Mouse (Mus musculus) urinary bladder, postnatal 36 days (tissue): ENCODE results near the gene Ppp3ca.

Experiments
- DNase-seq, 2 experiments: peaks; one replicate each; pipeline ENCODE4 v3.0.0; 2022; ENCODE audit warnings: low spot score in 2 of 2, mixed read lengths in 1 of 2

Ppp3ca gene

DNA sequence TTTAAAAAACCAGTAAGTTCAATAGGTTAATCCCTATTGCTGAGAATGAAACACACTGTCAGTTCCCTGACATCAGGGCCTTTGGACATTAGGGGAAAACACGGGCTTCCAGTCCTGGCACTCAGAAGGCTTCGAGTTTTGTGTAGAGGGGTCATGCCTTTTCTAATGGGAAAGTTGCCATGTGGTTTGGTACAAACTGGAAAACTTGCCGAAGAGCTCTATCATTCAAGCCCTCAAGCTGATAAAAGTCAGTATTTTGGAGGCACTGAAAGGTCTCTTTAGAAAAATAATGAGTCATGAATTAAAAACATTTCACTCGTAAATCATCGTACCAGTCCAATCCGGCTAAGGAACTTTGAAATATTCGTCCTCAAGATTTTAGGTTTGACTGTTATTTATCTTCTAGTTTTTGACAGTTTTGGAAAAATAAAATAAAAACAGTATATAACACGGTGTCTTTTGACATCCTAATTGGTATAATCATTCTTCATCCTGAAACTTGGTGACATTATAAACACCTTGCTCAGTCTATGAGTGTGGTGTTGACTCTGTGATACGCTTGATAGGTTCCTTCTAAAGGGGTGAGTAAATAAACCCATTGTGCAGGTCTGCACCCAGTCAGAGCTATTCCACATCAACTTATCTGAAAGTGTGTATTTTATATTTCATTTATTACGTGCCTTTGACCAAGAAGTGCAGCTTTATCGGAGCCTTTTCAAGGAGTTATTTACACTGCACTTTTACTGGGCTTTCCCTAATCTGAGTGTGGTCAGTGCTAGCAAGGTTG lies 192.3 kb downstream of the Ppp3ca start:
- DNase-seq, result no peak

DNA sequence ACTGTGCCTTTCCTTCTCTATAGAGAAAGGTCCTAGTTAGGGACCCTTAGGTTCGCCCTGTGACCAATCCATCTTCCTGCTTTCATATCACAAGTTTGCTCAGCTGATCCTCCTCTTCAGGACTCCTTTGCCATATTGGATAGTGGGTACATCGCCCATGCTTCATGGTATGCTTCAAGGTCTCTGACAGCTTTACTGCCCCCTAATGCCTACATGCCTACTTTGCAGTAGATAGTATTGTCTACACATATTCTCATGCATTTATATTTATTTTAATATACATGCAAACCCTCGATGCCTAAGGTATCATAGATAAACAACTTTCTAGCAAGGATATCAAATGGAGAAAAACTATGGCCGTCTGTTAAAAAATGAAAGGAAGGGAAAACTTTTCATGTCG lies 193.2 kb downstream of the Ppp3ca start:
- no peak for DNase-seq

DNA sequence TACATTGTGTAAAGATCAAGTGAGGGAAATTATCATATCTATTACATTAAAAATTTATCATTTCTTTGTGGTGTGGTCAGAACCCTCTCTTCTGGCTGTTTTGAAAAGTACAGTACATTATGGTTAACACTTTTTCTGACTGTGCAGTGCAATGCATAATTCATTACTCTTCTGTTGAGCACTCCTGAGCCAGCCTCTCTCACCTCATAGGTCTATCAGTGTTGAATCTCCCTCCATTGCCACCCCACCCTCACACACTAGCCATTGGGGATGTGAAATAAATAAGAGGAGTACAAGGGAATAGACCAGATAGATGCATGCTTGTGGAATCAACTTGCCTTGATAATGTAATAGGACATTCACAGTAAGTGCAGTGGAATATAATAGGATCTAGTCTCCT lies 194.4 kb downstream of the Ppp3ca start:
- no peak for DNase-seq

DNA sequence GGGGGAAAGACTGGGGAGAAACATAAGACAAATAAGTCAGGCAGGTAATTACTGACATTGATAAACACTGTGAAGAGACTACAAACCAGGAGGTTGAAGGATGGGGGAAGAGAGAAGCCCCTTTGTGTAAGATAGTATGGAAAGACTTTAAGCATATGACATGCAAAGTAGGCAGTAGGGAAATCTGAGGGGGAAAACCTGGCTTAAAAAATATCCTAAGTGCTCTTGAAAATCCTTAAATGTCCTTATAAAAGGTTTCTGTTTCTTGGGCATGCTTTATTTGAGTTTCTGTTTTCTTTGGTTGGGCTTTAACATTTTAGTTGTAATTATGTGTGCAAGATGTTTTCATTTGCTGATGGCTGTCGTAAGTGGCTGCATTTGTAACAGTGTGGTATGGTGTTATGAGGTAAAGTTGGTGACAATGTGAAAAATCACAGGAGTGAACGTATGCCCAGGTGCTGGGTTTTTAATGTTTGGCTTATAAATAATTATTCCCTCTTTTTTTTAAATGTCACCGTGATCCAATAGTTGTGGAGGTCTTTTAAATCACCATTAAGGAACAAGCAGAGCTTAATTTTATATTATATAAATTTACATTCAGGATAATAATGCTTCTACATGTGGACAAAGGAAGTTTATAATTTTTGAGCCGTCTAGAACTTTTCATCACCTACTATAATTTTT lies 195.4 kb downstream of the Ppp3ca start:
- DNase-seq, result no peak

DNA sequence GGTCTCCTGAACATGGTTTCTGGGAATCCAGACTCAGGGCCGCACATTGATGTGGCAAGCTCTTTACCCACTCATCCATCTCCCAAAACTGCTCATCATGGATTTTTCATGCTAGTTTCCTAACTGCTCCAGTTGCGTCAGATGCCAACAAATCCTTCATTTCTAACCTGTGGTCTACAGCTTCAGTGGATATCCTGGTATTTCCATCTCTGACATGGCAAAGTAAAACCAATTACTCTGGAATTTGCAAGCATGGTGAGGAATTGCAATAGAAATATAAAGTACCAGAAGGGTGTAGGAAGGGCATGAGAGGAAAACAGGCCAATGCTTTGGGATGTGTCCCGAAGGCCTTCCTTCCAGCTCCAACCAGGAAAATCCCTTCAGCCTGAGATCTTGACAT lies 196.2 kb downstream of the Ppp3ca start:
- DNase-seq, result no peak

DNA sequence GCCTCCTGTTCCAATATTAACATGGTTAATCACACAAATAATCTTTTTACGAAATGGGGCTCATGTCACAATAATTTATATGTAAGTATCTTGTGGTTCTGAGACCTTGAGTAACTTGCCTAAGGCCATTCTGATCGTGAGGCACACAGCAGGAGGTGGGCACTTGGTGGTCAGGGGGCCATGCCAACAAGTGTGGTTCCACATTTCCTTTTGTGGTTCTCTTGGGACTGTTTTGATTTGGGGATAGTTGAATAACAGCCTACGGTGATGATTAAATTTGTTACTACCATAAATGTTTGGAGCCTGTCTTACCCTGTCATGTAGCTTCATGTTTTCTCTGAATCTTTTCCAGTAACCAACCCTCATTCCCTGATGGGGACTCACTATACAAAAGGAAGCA lies 196.6 kb downstream of the Ppp3ca start:
- DNase-seq, result no peak

DNA sequence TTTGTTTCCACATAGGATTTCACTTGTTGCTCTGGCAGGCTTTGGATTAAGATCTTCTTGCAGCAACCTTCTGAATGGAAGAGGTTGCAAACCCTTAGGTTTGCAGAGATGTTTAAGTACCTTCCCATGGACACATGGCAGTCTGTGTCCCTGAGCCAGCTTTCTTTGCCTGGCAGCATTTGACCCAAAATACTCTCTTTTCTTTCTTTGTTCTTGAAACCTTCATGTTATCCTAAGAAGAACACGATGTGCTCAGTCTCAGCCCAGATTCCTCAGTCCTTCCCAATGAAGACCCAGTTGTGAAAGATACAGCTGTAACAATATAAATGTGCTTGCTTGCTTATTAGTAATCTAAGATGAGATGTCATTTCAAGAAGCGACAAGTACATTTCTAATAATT lies 197.4 kb downstream of the Ppp3ca start:
- no peak for DNase-seq

DNA sequence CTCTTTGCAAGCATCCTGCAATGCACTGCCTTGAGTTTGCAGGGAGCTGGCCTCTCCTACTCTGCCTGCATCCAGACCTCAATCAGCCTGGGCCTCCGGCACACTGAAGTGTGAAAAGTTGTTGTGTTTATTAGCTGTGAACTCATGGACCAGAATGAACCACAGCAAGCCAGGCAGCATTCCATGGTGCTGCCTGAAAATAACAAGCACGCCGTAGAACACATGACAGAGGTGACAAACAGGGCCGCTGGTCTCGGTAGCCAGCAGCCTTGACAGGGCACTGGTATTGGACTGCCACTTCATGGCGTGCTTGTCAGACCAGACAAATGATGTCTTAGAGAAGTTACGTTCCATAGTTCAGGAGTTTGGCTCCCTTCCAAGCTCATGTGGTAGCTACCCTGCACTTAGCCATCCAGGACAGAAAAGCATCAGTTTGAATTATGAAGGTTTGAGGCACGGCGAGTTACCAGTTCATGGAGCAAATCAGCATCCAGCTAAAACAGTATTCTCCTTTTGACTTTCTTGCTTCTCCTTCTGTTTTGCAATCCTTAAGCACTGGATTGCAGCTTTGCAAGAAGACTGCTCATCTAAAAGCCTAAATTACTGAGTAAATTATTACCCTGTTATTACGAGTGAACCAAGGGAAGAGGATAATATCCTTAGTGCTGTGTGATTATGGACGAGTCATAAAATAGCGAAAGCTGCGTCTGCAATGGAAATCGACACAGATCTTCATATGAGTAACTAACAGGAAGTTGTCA lies 202.0 kb downstream of the Ppp3ca start:
- no peak for DNase-seq

DNA sequence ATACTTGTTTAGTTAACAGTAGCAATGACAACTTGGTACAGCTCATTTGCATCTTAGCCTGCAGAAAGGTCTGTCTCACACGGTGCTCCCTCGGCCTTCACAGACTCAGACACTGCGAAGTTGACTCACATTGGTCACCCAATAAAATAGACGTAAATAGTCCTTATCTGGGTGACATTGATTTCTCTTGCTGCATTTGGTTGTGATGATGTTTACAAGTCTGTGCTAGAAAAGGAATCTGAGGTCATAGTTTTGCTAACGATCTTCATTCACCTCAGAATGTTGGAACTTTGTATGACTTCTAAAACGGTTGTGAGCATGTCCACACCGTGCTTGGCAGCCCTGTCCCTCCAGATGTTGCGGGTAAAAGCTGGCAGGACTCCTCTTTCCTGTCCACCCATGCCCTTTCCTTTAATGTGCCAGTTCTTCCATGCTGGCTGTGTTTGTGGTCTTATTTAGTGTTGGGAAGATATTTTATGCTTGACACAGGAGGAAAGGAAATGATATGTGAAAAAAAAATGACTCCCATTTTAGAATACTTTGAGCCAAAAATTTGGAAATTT lies 202.7 kb downstream of the Ppp3ca start:
- no peak for DNase-seq

DNA sequence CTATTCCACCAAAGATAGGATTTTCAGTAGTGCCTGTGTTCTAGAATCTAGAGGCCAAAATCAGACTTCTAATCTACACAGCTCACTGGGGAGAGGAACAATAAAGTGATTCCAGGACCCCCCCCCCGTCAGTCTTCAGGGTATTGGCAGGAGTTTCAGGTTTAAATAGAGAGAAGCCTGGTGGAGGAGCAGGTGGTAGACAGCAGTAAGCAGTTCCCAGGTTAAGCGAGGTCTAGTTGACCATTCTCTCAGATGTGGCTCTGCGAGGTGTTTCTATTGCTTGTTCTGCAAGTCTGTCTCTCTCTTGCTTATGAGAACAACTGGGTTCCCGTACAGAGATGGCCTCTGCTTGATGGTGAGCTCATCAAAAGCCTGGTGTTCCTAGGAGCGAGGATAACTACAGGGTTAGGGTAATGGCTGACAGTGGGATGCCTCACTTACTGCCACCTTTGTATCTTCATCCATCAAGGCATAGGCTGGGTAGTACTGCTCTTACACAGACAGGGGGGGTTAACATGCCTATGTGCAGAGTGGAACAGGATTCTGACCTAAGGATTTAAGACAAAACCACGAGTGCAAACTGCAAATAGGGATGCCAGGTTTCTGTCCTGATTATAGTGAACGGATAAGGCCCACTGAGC lies 204.0 kb downstream of the Ppp3ca start:
- no peak for DNase-seq

DNA sequence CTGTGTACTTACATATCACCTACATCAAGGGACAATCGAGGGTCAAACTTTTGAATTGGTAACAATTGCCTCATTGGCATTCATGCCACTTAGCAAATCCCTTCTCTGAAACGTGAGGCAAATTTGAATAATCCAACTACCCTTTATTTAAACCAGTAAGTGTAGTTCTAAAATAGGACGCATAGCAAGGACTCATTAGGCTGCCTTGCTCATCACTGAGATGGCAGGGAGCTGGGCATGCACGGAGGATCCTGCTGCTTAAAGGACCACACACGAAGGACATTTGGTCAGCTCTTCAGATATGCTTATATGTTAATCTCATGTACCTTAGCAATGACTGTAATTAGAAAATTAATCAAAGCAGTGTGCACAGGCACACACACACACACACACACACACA lies 204.6 kb downstream of the Ppp3ca start:
- no peak for DNase-seq

DNA sequence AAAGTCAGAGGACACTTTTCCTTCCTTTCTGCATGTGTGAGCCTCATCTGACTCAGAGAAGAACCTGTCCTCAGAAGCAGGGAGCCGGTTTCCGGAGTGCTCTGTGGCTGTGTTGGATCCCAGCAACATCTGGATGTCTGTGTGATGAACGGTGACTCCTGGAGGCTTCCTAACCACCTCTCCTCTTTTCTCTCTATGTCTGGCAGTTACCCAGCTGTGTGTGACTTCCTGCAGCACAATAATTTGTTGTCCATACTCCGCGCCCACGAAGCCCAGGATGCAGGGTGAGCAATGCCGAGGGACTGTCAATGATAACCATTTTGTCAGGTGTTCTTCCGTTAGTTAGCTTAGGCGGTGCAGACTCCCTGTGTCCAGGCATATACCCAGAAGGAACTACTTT lies 217.8 kb downstream of the Ppp3ca start:
- DNase-seq, result no peak

DNA sequence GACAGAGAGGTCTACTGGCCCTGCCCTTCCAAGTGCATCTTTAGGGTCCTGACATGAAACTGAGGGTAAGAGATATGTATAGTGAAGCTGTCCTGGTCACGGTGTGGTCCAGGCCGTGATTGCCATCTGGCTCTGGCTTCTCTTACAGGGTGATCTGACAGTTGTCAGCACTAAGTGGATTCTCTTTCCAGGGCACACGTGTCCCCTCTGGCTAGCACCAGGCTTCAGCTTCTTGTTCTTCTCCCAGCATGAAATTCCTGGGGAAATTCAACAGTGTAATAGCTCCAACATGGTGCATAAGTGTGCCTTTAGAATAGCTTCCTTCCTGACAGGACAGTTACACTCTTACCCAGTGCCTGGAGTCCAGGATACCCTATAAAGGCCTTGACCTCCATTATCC lies 222.2 kb downstream of the Ppp3ca start:
- DNase-seq, result no peak

DNA sequence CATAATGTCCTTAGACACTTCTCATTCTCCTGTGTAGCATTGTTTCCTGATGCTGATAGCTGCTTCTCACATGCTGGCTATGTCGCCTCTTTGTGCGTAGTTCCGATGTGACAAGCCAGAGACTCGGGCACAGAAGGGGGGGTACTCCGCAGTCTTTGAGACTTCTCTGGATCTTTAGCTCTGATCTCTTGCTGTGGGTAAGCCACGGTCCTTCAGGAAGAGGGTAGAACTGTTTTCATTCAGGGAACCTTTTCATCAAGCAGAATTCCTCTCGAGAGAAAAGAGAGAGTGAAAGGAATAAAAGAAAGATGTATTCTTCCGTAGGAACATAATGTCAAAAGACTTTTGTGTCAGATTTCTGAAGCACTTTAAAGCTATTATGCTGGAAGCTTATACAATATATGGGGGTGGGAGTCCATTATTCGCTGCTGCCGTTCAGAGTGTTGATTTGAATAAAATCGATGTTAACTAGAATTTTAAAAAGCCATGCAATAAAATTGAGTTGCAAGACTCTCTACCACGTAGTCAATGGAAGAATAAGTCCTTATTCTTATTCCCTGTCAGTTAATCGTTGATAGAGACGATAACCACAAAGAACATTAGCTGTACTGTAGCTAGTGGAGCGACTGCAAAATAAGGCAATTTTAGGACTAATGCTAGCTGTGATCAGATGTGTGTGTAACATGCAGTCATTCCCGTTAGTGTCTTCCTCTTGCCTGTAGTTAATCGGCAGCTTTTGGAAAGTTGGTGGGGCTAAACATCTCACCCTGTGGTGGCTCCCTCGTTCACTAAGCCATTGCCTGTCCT lies 223.9 kb downstream of the Ppp3ca start:
- no peak for DNase-seq

DNA sequence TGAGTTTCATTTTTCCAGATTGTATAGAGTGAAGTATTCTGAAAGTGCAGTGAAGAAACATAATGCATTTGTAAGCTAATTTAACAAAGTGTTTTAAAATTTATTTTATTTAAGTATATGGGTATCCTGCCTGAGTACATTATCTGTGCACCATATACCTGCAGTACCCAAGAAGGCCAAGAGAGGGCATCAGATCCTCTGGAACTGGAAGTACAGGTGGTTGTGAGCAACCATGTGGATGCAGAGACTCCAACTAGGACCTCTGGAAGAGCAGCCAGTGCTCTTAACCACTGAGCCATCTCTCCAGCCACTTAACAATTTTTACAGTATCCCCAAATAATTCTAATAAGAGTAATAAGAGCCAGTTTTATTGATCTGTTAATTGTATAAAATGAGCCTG lies 225.6 kb downstream of the Ppp3ca start:
- no peak for DNase-seq

DNA sequence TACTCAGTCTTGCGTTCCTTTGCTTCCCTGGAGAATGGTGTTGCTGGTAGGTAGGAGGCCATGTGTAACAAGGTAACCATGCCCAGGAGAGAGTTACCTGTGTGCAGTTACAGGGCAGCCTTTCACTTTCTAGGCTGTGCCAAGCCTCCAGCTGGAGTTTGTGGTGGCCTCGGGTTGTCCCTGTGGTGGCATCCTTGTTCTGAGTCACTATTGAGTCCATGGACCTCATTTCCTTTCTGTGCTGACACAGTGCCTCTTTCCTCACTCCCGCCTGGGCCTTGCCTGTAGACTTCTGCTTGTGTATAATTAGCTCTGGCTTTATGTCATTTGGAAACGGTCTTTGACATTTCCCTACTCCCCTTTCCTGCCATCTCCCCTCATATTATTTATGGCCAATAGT lies 226.4 kb downstream of the Ppp3ca start:
- DNase-seq, result no peak

DNA sequence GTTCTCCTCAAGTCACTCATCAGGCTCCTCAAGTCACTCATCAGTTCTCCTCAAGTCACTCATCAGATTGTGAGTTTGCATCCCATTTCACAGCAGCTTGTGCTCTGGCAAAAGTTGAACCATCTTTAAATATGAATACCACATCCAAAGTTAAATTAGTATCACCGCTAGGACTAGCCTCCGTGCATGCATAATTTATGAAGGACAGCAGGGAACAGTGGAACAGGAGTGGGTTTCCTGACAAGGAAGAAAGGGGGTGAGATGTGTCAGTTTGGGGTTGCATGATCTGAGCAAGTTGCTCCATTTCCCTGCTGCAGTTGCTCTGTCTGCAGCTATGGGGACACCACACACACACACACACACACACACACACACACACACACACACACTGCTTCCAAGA lies 229.8 kb downstream of the Ppp3ca start:
- no peak for DNase-seq

DNA sequence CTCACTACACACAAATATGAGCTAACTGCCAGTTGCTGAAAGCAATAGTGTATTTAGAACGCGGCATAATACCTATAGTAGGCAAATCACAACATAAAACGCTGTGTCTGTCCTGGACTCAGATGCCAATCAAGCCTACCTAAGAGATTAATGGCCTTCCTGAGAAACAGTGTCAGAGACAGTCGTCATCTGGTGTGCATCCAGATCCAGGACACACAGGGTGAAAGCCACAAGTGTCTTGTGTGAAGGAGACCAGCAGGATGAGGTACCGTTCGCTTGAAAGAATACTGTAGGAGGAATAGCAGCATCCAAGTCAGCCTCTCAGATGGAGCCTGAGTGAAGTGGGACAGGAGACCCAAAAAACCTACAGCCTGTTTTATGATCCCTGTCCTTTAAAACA lies 231.1 kb downstream of the Ppp3ca start:
- no peak for DNase-seq

DNA sequence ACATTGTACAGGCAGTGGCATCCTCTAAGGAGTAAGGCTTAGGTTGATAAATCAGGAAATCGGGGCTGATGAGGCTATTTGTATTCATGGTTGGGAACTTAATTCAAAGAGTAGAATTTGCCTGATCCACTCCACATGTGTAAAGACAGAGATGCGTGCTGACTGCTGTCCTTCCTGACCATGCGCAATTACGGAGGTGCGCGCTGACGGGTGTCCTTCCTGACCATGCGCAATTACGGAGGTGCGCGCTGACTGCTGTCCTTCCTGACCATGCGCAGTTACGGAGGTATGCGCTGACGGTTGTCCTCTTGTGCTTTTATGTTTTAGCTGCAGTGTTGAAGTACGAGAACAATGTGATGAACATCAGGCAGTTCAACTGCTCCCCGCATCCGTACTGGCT lies 232.9 kb downstream of the Ppp3ca start:
- no peak for DNase-seq

DNA sequence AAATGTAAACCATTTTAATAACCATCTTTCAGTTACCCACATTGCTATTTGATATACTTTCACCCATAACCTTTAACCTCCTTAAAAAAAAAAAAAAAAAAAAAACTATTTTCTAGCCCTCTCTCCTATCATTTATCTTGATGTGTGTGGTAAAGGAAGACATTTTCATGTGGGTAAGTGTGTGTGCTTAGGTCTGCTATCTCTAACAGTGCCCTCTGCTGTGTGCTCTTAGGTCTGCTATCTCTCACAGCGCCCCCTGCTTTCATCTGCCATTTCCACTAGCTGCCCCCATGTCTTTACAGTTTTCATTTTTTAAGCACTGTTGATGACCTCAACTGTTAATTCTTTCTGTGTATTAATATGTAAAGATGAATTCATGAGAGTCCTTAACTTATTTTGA lies 235.7 kb downstream of the Ppp3ca start:
- DNase-seq, result no peak

DNA sequence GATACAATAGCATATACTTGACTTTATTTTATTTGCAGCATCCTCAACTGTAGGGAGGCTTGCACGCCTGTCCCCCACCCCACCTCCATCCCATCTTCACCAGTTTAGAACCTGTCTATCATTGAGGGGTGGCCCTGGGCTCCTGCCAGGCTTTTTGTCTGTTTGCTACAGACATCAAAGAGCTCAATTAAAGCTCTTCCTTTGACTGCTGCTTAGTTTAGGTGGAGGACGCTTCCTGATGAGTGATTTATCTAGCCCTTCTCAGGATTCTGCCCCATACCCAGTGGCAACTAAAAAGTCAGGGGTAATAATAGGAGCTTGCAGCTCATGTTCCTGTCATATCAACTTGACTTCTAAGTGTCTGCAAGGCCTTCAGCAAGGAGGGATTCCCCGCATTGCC lies 239.6 kb downstream of the Ppp3ca start:
- DNase-seq, result no peak
